Mouse (Mus musculus) left cerebral cortex, adult 8-10 months (tissue): ENCODE measurements at regions not wholly inside any gene's neighbourhood (a gene's known extent, or its start where the extent isn't known, plus 50 kb on each side); places are given as distances from the start of the nearest gene placed in this dataset.

ENCODE experiments used
- DNase-seq, 2 experiments: peaks; one replicate each; pipeline ENCODE4 v3.0.0; 2022; ENCODE audit warnings: low spot score in 2 of 2

GRCm38 (mm10) chr7:71648314-71648713 lies 297.0 kb upstream of the Gm10295 start:
- no peak for DNase-seq

- no peak for DNase-seq
Observed at GRCm38 (mm10) chr7:71646944-71647343, 295.7 kb upstream of the Gm10295 start.

DNA sequence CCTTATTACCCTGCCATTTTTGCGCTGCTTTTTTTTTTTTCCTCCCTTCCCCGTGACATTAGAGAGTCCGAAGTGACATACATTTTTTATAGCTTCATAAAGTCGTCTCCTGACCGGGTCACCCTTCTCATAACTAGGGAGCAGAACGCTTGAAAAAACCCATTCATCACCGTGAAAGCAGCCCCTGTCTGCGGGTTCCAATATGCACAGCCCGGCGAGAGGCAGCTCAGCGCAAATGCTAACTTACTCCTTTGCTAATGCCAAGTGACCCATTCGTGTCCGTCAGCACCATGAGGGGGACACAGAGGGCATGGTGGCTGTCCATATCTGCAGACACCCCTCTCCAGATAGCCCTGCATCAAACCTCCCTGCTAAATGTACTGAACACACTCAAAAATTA lies 271.8 kb upstream of the Gm10295 start:
- DNase-seq = no peak

DNA sequence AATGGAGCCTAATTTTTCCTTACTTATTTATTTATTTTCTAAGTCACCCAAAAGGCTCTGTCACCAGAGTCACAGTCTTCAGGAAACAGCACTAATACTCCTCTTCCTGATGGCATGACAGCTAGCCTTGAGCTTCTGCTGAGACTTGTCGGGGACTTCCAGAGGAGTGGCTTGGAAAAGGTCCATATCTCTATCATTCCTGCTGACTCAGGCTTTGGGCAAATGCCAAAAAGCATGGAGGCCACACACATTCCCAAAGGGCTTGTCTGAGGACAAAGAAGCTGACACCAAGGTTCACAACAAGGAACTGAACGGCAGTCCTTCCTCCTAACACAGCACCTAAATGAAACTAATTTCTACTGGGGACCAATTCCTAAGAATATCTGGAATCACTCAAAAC lies 251.9 kb upstream of the Gm10295 start:
- no peak for DNase-seq

GRCm38 (mm10) chr7:71596780-71597179 lies 245.5 kb upstream of the Gm10295 start:
- no peak for DNase-seq

DNA sequence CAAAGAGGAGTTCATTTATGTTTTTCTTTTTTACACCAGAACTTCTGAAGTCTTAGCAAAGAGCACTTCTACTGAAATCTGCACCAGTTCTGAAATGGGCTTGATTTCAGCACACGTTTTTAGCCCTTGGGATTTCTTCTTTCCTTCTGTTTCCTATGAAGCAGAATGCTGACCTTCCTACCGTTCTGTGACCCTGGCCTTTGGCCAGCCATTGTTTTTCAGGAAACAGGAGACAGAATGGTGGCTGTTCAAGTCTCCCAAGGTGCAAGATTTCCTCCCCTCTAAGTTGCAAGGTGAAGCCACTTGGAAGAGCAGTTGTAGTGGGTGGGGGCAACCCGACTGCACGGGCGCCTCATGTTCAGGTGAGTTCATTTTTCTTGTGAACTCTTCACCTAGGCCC lies 236.3 kb upstream of the Gm10295 start:
- no peak for DNase-seq

GRCm38 (mm10) chr7:71583443-71584055 lies 232.3 kb upstream of the Gm10295 start:
- no peak for DNase-seq

- no peak for DNase-seq
Observed at GRCm38 (mm10) chr7:71581746-71582145, 230.5 kb upstream of the Gm10295 start.

GRCm38 (mm10) chr7:71560296-71560936 lies 209.1 kb upstream of the Gm10295 start:
- DNase-seq = no peak

- no peak for DNase-seq
Observed at GRCm38 (mm10) chr7:71556473-71556872, 205.2 kb upstream of the Gm10295 start.

- no peak for DNase-seq
Observed at GRCm38 (mm10) chr7:71555476-71555875, 204.2 kb upstream of the Gm10295 start.

DNA sequence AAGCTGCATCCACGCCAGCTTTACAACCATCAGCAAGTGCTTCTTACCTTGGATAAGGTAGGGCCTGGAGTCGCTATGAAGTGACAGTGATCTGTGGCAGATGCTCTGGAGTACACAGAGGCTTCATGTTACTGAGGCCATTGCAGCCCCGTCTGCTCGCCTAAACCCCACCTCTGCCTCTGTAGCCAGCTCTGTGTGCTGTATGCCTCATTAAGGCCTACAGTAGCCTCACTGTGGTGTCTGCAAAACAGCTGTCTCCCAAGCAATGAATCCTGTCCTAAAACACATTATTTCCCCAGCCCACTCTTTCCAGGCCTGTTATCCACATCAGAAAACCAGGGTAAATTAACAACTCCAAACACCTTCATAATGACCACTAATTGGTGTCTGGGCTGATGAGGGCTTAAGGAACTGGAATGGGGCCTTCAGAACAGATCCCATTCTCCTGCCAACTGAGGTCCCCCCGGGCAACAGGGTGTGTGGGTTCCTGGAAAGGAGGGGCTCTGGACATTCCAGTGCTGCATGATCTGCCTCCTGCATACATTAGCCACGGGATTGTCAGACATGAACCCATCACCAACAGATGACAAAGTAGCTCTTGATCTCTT lies 195.4 kb upstream of the Gm10295 start:
- no peak for DNase-seq

- no peak for DNase-seq
Observed at GRCm38 (mm10) chr7:71541467-71541866, 190.2 kb upstream of the Gm10295 start.

DNA sequence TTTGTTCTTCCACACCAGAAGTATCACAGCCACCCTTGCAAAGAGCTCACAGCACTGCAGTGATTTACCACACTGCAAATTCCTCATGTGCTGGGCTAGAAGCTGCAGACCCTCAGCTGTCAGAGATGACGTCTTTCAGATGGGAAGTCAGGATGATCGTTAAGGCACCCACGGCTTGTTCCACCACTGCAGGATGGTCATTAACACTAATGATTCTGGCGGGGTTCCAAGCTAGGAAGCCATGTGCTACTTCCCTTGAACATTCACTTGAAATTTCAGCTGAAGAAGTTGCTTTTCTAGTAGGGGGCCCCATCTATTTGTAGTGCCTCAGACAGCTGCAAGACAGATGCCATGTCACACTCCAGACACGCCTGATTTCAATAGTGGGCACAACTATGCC lies 181.8 kb upstream of the Gm10295 start:
- no peak for DNase-seq

GRCm38 (mm10) chr7:71531496-71531895 lies 180.2 kb upstream of the Gm10295 start:
- DNase-seq = no peak

- DNase-seq = no peak
Observed at GRCm38 (mm10) chr7:71530922-71531321, 179.6 kb upstream of the Gm10295 start.

DNA sequence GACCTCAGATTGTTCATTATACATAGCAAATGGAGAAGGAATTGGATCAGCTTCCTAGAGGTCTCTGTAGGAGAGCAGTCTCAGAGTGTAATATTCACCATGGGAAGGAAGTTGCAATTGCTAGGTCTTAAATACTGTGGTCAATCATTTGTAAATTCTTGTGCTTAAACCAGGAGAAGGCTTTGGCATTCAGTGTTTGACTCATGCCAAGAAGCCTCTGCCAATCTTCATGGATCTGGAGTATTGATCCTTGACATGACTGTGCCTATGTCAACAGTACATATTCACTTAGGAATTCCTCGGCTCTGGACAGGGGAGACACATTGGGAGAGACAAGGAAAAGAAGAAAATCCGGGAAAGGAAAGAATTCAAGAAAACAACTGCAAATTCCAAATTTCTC lies 174.9 kb upstream of the Gm10295 start:
- DNase-seq = no peak

DNA sequence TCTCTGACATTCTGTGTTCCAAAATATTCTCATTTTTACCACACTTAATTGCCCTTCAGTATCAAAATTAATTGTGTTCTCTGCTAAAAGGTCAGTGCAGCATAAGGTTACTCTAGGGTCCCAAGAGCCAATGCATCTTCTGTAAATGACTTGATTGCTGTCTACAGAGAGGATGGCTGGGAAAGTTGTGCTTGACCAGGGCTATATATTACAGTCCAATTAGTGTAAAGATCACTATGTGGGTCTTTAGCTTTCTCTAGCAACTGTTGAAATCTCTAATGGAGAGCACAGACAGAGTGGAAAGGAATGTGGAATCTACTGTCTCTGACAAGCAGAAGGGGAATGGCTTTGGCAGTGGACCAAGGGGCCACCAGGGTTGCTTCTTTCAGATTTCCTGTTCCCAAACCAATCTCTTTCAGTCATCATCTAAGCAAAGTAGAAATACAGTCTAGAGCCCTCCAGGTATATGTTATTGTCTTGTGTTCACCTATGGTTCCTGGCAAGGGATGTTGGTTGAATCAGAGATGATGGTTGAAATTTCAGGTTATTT lies 173.4 kb upstream of the Gm10295 start:
- DNase-seq = no peak

DNA sequence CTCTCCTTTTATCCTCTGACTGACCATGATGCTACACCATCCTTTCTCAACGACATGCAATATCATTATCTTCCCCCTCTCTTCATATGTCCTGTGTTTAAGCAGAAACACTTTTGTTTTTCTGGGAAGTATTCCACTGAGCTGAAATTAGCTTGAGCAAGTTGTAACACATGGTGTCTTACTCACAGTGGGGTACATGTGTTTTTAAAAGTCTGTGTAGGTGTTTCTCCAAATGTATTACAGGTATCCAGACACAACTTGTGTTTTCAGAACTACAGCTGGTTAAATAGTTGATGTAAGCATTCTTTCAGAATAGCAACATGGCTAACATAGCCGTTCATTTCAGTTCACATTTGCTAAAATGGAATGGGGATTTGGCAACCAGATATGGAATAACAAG lies 172.8 kb upstream of the Gm10295 start:
- DNase-seq = peak in 1 of 2 experiments; percentile 7

- DNase-seq = no peak
Observed at GRCm38 (mm10) chr7:71507379-71507778, 156.1 kb upstream of the Gm10295 start.

DNA sequence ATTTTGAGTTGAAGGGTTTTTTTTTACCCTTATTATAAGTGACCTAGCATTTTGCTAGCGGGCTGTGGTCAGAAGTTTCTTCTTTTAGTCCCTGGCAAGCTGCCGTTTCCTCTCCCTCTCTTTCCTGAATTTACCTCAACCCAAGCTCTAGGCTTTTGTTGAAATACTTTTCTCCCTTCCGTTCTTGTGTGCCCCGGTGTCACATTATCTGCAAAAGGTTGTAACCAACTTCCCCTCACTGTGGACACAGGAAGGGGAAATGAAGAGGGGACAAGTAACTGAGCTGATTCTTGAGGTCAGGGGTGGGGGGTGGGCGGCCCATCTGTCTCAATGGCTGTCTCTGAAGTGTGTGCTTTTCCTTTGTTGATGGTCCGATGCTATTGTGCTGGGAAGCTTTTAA lies 149.4 kb upstream of the Gm10295 start:
- DNase-seq = no peak

DNA sequence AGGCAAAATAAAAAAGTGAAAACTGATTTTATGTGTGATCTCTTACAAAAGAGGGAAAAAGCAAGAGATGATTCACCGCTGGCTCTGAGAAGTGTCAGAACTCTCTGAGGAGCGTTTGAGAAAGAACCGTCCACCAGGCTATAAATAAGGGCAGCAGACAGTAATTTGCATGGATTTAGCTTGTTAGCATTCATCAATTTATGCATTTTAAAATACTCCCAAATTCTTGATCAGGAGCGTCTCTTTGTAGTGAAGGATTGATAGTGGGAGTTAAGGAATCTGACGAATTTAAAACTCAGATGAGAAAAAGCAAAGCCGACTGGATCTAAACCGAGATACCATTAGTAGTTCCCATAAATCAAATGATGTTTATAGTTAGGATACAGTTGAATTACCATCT lies 146.8 kb upstream of the Gm10295 start:
- DNase-seq = no peak

- DNase-seq = no peak
Observed at GRCm38 (mm10) chr7:71491128-71491527, 139.8 kb upstream of the Gm10295 start.
